Mouse (Mus musculus) ES-E14 (cell line): ENCODE measurements at regions not wholly inside any gene's neighbourhood (a gene's known extent, or its start where the extent isn't known, plus 50 kb on each side); places are given as distances from the start of the nearest gene placed in this dataset.

Experiments
- DNase-seq: peaks from one replicate; pipeline ENCODE4 v3.0.0-alpha.2; 2013; ENCODE audit warnings: low read depth, low spot score
- H3K27ac ChIP-seq: 2 replicates; pipeline ENCODE4 v1.5.1; 2012; ENCODE audit warnings: low read depth, mild to moderate bottlenecking, low read length, moderate library complexity, mixed read lengths; ENCODE audit not compliant: poor library complexity, insufficient read depth, severe bottlenecking
- H3K36me3 ChIP-seq: 2 replicates; pipeline ENCODE4 v1.6.1; 2012; ENCODE audit warnings: mild to moderate bottlenecking, low read length, moderate library complexity, mixed read lengths; ENCODE audit not compliant: control insufficient read depth, poor library complexity, insufficient read depth, severe bottlenecking
- H3K4me1 ChIP-seq, 2 experiments: fragments of 150-350 bp in 1 of 2; sonication (generic) in 1 of 2; 2 replicates each; pipeline ENCODE4 v1.6.1; 2012; ENCODE audit warnings: low read length in 2 of 2, mild to moderate bottlenecking in 1 of 2, mixed read lengths in 1 of 2; ENCODE audit not compliant: control insufficient read depth in 2 of 2, insufficient read depth in 2 of 2, poor library complexity in 1 of 2
- H3K4me3 ChIP-seq, 2 experiments: fragments of 150-350 bp in 1 of 2; sonication (generic) in 1 of 2; 2 replicates each; pipeline ENCODE4 v1.5.1; 2012; ENCODE audit warnings: low read length in 2 of 2, low read depth in 1 of 2, mild to moderate bottlenecking in 1 of 2, mixed read lengths in 1 of 2; ENCODE audit not compliant: insufficient read depth in 1 of 2, poor library complexity in 1 of 2, severe bottlenecking in 1 of 2
- H3K9ac ChIP-seq: 2 replicates; pipeline ENCODE4 v1.6.1; 2012; ENCODE audit warnings: low read depth, mild to moderate bottlenecking, low read length, mixed read lengths; ENCODE audit not compliant: poor library complexity, insufficient read depth, severe bottlenecking
- H3K9me3 ChIP-seq: fragments of 150-350 bp; sonication (generic); 2 replicates; pipeline ENCODE4 v1.6.1; 2012; ENCODE audit warnings: low read depth, mild to moderate bottlenecking, low read length; ENCODE audit not compliant: control insufficient read depth, insufficient read depth
- CHD2 ChIP-seq: IDR thresholded peaks from 2 replicates; pipeline ENCODE4 v1.6.1; 2014; ENCODE audit warnings: mild to moderate bottlenecking, low read depth, low read length, inconsistent platforms
- HCFC1 ChIP-seq: IDR thresholded peaks from 2 replicates; pipeline ENCODE4 v1.6.1; 2012; ENCODE audit warnings: low read length, inconsistent platforms, borderline replicate concordance; ENCODE audit not compliant: insufficient read depth
- MAFK ChIP-seq: IDR thresholded peaks from 2 replicates; pipeline ENCODE4 v1.6.1; 2014; ENCODE audit warnings: mild to moderate bottlenecking, low read depth, low read length, inconsistent platforms; ENCODE audit not compliant: insufficient read depth
- ZC3H11A ChIP-seq: IDR thresholded peaks from 2 replicates; pipeline ENCODE4 v1.6.1; 2012; ENCODE audit warnings: low read depth, mild to moderate bottlenecking, inconsistent platforms, low read length, borderline replicate concordance
- ZNF384 ChIP-seq: IDR thresholded peaks from 2 replicates; pipeline ENCODE4 v1.6.1; 2012; ENCODE audit warnings: low read depth, low read length, inconsistent platforms
- in situ Hi-C, 2 experiments: fragments of 600-800 bp; cut with MboI; formaldehyde crosslinking; loops; one replicate each; pipeline ENCODE4 v1.15.1; 2025; ENCODE audit warnings: low sequenced_read_pairs in 2 of 2, inconsistent platforms in 1 of 2; ENCODE audit not compliant: unreplicated experiment in 2 of 2

GRCm38 (mm10) chr8:26527186-26527580, 407.8 kb downstream of the Gm45692 start:
- Histone ChIP-seq H3K27ac (no peak overlapping the region), H3K9me3 (no peaks in the 10 kb centered on the region), H3K9ac (no peak overlapping the region), H3K4me3 (no peak overlapping the region), H3K4me1 (no peaks in the 10 kb centered on the region), H3K36me3 (no peaks in the 10 kb centered on the region)
- in situ Hi-C loops = no loop called here
- no peak for DNase-seq
- TF ChIP-seq CHD2 (peak; percentile 63; the same call in 1 of the 2 replicates), ZC3H11A (no peak), MAFK (no peak), HCFC1 (no peak), ZNF384 (no peak)

DNA sequence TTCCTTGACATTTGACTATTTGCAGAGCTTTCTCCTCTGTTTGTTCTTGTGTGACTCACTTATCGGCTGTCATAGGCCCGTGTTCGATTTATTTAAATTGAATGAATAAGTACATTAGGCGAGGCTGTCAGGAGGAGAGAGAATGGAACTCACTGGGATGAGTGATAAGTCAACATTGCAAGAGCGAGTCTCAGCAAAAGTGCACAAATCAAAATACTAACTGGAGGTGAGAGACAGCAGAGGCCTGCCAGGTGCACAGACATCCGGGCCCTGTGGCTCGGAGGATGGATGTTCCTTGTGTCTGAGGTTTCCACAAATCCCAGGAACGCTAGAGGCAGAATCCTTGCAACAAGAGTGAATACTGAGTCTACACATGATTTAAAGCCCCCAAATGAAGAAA, 410.6 kb downstream of the Gm45692 start:
- H3K9me3 ChIP-seq = no peaks in the 10 kb centered on the region
- DNase-seq = no peak
- no peak for TF ChIP-seq HCFC1
- TF ChIP-seq MAFK = no peak
- no peak for TF ChIP-seq CHD2
- TF ChIP-seq ZNF384 = no peak
- TF ChIP-seq ZC3H11A = no peak
- no peaks in the 10 kb centered on the region for H3K4me1 ChIP-seq
- in situ Hi-C loops = no loop called here
- H3K36me3 ChIP-seq = no peaks in the 10 kb centered on the region
- H3K27ac ChIP-seq = no peak overlapping the region
- H3K4me3 ChIP-seq = no peak overlapping the region
- H3K9ac ChIP-seq = no peak overlapping the region

GRCm38 (mm10) chr8:26533444-26534421, 414.4 kb downstream of the Gm45692 start:
- H3K27ac ChIP-seq = no peak overlapping the region
- H3K4me3 ChIP-seq = no peak overlapping the region
- TF ChIP-seq CHD2 (no peak), ZC3H11A (no peak), ZNF384 (no peak), MAFK (no peak), HCFC1 (no peak)
- no peaks in the 10 kb centered on the region for H3K4me1 ChIP-seq
- no peaks in the 10 kb centered on the region for H3K36me3 ChIP-seq
- in situ Hi-C loops = no loop called here
- no peaks in the 10 kb centered on the region for H3K9me3 ChIP-seq
- no peak overlapping the region for H3K9ac ChIP-seq
- DNase-seq = no peak

DNA sequence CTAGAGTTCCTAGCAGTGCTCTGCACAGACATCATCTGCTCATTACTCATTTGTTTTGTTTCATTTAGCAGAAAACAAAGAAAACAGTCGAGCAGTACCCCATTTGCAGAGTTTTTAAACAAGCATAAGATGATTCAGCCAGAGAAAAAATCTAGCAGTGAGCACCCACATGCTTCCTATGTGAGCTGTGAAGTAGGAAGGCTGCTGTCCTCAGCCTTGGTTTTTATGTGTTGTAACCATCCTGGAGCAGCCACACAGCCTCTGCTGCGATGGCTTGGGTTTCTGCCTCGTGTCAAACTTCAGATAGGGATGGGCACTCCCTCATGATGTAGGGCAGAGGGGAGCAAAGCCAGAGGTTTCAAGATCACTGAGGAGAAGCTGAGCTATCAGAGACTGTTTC, 416.5 kb downstream of the Gm45692 start:
- H3K4me1 ChIP-seq = no peaks in the 10 kb centered on the region
- no peaks in the 10 kb centered on the region for H3K9me3 ChIP-seq
- DNase-seq = no peak
- H3K27ac ChIP-seq = no peak overlapping the region
- H3K9ac ChIP-seq = no peak overlapping the region
- no peak for TF ChIP-seq ZNF384
- no peak for TF ChIP-seq MAFK
- TF ChIP-seq ZC3H11A = no peak
- TF ChIP-seq CHD2 = no peak
- TF ChIP-seq HCFC1 = no peak
- no peak overlapping the region for H3K4me3 ChIP-seq
- no peaks in the 10 kb centered on the region for H3K36me3 ChIP-seq
- in situ Hi-C loops = no loop called here
